Mouse (Mus musculus) cerebellum, adult 2 months (tissue): Measurements from ENCODE around the gene Cradd. TPM values are rescaled to one million over a fixed set of nuclear protein-coding genes. Genes with fewer than 3 reads are reported as not detected.

Source experiments
- DNase-seq, 2 experiments: peaks; one replicate each; pipeline ENCODE4 v3.0.0; 2021
- H3K27ac ChIP-seq: fragments of 200-500 bp; 2 replicates; pipeline ENCODE4 v1.5.1; 2012; ENCODE audit warnings: low read length, control low read depth, inconsistent platforms; ENCODE audit not compliant: insufficient read depth
- H3K27me3 ChIP-seq: fragments of 200-500 bp; 2 replicates; pipeline ENCODE4 v1.6.1; 2012; ENCODE audit warnings: inconsistent platforms, mild to moderate bottlenecking, low read length, moderate library complexity; ENCODE audit not compliant: control insufficient read depth, insufficient read depth
- H3K4me1 ChIP-seq: fragments of 200-500 bp; 2 replicates; pipeline ENCODE4 v1.6.1; 2011; ENCODE audit warnings: low read length; ENCODE audit not compliant: control insufficient read depth, insufficient read depth
- H3K4me3 ChIP-seq: fragments of 200-500 bp; replicated peaks from 2 replicates; pipeline ENCODE3; 2011; ENCODE audit warnings: mild to moderate bottlenecking, low read depth, low read length, control low read depth; ENCODE audit not compliant: insufficient read depth
- CTCF ChIP-seq: fragments of 200-500 bp; IDR thresholded peaks from 2 replicates; pipeline ENCODE4 v1.5.1; 2011; ENCODE audit warnings: low read depth, mild to moderate bottlenecking, control low read depth, low read length, moderate library complexity, borderline replicate concordance; ENCODE audit not compliant: insufficient read depth
- POLR2A ChIP-seq: fragments of 200-500 bp; IDR thresholded peaks from 2 replicates; pipeline ENCODE4 v1.6.1; 2011; ENCODE audit warnings: low read length, control low read depth, borderline replicate concordance; ENCODE audit not compliant: insufficient read depth
- WGBS: fragments of 180-500 bp; shearing (Covaris S2); methylation state at CpG from one replicate; pipeline ENCODE4 v1.1.7; 2018; 5-methylcytosine and 5-hydroxymethylcytosine counted together
- polyA plus RNA-seq: library from polyadenylated mRNA; depleted of rRNA; stranded (reverse); fragments of >200 nt; gene quantifications from 2 replicates; pipeline ENCODE4 v1.2.3, GENCODE M21; 2012

Gene Cradd
- polyA plus RNA-seq, 1 experiment, result 11.7 TPM

DNA sequence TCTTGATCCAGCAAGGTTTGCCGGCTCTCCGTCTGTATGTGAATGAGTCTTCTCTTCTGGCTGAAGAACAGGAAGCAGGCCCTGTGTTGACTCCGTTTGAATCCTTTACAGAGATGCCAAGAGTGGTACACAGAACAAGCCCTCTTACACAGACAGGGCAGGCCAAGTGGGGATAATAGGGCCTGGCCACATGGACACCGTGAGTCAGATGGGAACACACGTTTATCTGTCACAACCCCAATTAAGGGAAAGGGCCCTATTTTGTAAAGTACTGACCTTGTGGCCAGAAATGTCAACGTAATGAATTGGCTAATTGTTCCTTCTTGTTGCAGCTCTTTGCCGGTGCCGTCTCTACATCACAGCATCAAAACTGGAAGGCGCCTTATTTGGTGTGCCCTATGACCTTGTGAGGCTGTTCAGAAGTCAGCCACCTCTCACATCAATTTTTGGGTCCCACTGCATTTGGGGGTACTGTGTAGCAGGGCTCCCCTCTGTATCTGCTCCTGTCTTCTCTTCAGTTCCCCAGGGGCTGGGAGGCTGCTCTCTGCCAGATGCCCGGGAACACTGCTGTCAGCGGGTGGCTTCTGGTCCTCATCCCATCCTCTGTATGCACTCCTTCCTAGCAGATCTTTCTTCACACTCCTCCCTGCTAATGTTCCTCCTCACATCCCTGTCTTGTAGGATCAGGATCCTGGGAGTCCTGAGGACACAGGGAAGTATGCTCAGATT lies 124.2 kb downstream of the Cradd start:
- Histone ChIP-seq H3K27me3 (no peaks in the 10 kb centered on the region), H3K27ac (no peak overlapping the region), H3K4me3 (no peak overlapping the region), H3K4me1 (peaks cover 13% of the 10 kb centered on the region)
- DNase-seq, result no peak
- TF ChIP-seq CTCF, result no peak
- TF ChIP-seq POLR2A, result no peak
- WGBS, result 79% methylated on average over 11 of the region's 11 CpGs

- 81% methylated on average over 8 of the region's 8 CpGs for WGBS
- TF ChIP-seq POLR2A (no peak), CTCF (no peak)
- no peak overlapping the region for H3K4me3 ChIP-seq
- H3K27ac ChIP-seq, result no peak overlapping the region
- DNase-seq, result peak in 1 of 2 experiments; percentile 21
- peaks cover 13% of the 10 kb centered on the region for H3K4me1 ChIP-seq
- H3K27me3 ChIP-seq, result no peaks in the 10 kb centered on the region
Measured at GRCm38 (mm10) chr10:95197377-95197776, 126.6 kb downstream of the Cradd start.

DNA sequence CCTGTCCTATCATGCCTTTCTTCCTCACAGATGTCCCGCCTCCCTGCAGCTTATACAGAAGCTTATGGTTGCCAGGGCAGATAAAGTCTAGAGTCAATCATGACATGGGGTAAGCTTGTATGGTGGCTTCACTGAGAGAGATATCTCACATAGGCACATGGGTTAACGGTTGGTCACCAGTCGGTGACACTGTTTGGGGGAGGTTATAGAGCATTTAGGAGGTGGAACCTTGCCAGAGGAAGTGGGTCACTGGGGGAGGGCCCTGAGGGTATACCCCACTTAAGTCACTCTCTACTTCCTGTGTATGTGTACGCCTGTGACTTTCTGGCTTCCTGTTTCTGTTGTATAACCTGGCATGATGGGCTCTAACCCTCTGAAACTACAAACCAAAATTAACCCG lies 128.2 kb downstream of the Cradd start:
- TF ChIP-seq POLR2A (no peak), CTCF (no peak)
- 97% methylated on average over 5 of the region's 5 CpGs for WGBS
- Histone ChIP-seq H3K4me1 (peaks cover 12% of the 10 kb centered on the region), H3K4me3 (no peak overlapping the region), H3K27me3 (no peaks in the 10 kb centered on the region), H3K27ac (no peak overlapping the region)
- no peak for DNase-seq

- Histone ChIP-seq H3K27me3 (no peaks in the 10 kb centered on the region), H3K4me3 (no peak overlapping the region), H3K27ac (no peak overlapping the region), H3K4me1 (peaks cover 4% of the 10 kb centered on the region)
- TF ChIP-seq POLR2A, result no peak
- WGBS, result over 99% methylated on average over 4 of the region's 4 CpGs
- no peak for DNase-seq
Measured at GRCm38 (mm10) chr10:95194776-95195175, 129.2 kb downstream of the Cradd start.

- no peak for DNase-seq
- TF ChIP-seq CTCF, result no peak
- TF ChIP-seq POLR2A, result no peak
Measured at GRCm38 (mm10) chr10:95193875-95194281, 130.1 kb downstream of the Cradd start.

DNA sequence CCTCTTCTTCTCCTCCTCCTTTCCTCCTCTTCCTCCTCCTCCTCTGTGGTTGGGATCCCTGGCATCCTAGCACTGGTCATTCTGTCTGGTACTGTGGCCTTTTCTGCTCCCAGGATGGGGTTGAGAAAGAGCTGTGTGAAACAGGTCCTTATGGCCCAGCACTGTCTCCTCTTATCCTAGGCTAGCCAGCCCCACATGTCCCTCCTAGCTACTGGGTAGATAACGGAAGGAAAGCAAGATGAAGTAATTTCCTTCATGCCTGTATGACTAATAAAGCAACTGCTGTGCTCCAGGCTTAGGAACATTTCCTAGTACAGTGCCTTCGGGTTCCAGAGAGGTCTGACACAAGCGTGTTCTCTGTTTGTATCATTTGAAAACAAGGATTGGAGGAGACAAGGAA lies 132.1 kb downstream of the Cradd start:
- 65% methylated on average over 3 of the region's 3 CpGs for WGBS
- no peak for TF ChIP-seq CTCF
- TF ChIP-seq POLR2A, result no peak
- H3K4me3 ChIP-seq, result no peak overlapping the region
- no peaks in the 10 kb centered on the region for H3K4me1 ChIP-seq
- no peak for DNase-seq
- H3K27ac ChIP-seq, result no peak overlapping the region
- no peaks in the 10 kb centered on the region for H3K27me3 ChIP-seq

More at GRCm38 (mm10) chr10:95193875-95194281, 130.1 kb downstream of the Cradd start:
- 69% methylated on average over 11 of the region's 11 CpGs for WGBS
- no peaks in the 10 kb centered on the region for H3K27me3 ChIP-seq
- no peak overlapping the region for H3K27ac ChIP-seq
- H3K4me1 ChIP-seq, result no peaks in the 10 kb centered on the region
- no peak overlapping the region for H3K4me3 ChIP-seq

DNA sequence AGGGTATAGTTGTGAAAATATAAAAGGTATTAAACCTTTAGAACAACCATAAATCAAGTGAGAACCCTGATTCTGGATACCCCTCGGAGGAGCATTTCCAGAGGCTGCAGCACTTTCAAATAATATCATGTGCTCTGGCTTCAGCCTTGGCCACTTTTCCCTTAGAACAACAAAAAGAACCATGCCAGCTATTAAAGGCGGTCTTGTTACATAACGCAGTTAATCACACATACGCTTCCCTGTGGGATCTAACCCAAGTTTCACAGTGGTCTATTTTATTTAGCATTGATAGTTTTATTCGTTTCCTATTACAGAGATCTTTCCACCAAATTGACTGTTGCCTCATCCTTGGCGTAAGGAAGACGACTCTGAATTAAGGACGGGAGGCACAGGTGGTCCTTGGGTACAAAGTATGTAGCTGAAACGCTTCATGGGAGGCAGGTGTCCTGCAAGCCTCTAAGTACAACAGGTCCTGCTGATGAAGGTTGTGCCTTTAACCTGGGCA lies 132.7 kb downstream of the Cradd start:
- DNase-seq, result no peak
- Histone ChIP-seq H3K4me3 (no peak overlapping the region), H3K4me1 (no peaks in the 10 kb centered on the region), H3K27me3 (no peaks in the 10 kb centered on the region), H3K27ac (no peak overlapping the region)
- 79% methylated on average over 9 of the region's 9 CpGs for whole genome bisulfite sequencing
- no peak for TF ChIP-seq POLR2A
- TF ChIP-seq CTCF, result no peak

- Histone ChIP-seq H3K4me3 (no peak overlapping the region), H3K4me1 (no peaks in the 10 kb centered on the region), H3K27ac (no peak overlapping the region), H3K27me3 (no peaks in the 10 kb centered on the region)
- no peak for DNase-seq
- no peak for TF ChIP-seq POLR2A
- no peak for TF ChIP-seq CTCF
- 97% methylated on average over 16 of the region's 16 CpGs for WGBS
Measured at GRCm38 (mm10) chr10:95189550-95190211, 134.3 kb downstream of the Cradd start.
